Mouse (Mus musculus) heart, embryonic 16.5 days (tissue): ENCODE data around the gene Ccdc177. TPM values are rescaled to one million over a fixed set of nuclear protein-coding genes. Genes with fewer than 3 reads are reported as not detected.

ENCODE experiments used
- ATAC-seq: fragments of 200-750 bp; cut with Nextera tagmentation; replicated peaks from 2 replicates; pipeline ENCODE4 v1.8.0; 2017; ENCODE audit warnings: moderate number of reproducible peaks; ENCODE audit not compliant: insufficient read depth, low FRiP score; ENCODE audit errors: extremely low read depth
- H3K27ac ChIP-seq: fragments of 300-500 bp; sonication (generic); 2 replicates; pipeline ENCODE4 v1.5.1; 2014; ENCODE audit warnings: mild to moderate bottlenecking, low read length, control low read depth, moderate library complexity
- H3K27me3 ChIP-seq: fragments of 300-500 bp; sonication (generic); 2 replicates; pipeline ENCODE4 v1.6.1; 2014; ENCODE audit warnings: low read length, mixed read lengths; ENCODE audit not compliant: control insufficient read depth, insufficient read depth
- H3K36me3 ChIP-seq: fragments of 300-500 bp; sonication (generic); 2 replicates; pipeline ENCODE4 v1.6.1; 2014; ENCODE audit not compliant: control insufficient read depth, insufficient read depth
- H3K4me1 ChIP-seq: fragments of 300-500 bp; sonication (generic); 2 replicates; pipeline ENCODE4 v1.6.1; 2014; ENCODE audit warnings: low read length, mixed read lengths; ENCODE audit not compliant: control insufficient read depth, insufficient read depth
- H3K4me2 ChIP-seq: fragments of 300-500 bp; sonication (generic); 2 replicates; pipeline ENCODE4 v1.6.1; 2014; ENCODE audit warnings: low read depth, mild to moderate bottlenecking, control low read depth, low read length
- H3K4me3 ChIP-seq: fragments of 300-500 bp; sonication (generic); 2 replicates; pipeline ENCODE4 v1.5.1; 2014; ENCODE audit warnings: mild to moderate bottlenecking, control low read depth, low read length
- H3K9ac ChIP-seq: fragments of 300-500 bp; sonication (generic); 2 replicates; pipeline ENCODE4 v1.6.1; 2014; ENCODE audit warnings: low read length, control low read depth
- H3K9me3 ChIP-seq: fragments of 300-500 bp; sonication (generic); replicated peaks from 2 replicates; pipeline ENCODE4 v1.6.1; 2016; ENCODE audit warnings: low read length; ENCODE audit not compliant: control insufficient read depth
- WGBS: fragments of 180-500 bp; shearing (Covaris S2); extraction: QIAGEN DNeasy Blood & Tissue Kit; methylation state at CpG from one replicate; pipeline ENCODE4 v1.1.7; 2014; 5-methylcytosine and 5-hydroxymethylcytosine counted together
- polyA plus RNA-seq: library from polyadenylated mRNA; unstranded; fragments of >200 nt; fragmentation: Nextera tagmentation; extraction: Ambion mirVana; gene quantifications from 2 replicates; pipeline ENCODE4 v1.2.1, GENCODE M21; 2015

The Ccdc177 gene
- polyA plus RNA-seq, 1 experiment from 2014 or later: not detected

DNA sequence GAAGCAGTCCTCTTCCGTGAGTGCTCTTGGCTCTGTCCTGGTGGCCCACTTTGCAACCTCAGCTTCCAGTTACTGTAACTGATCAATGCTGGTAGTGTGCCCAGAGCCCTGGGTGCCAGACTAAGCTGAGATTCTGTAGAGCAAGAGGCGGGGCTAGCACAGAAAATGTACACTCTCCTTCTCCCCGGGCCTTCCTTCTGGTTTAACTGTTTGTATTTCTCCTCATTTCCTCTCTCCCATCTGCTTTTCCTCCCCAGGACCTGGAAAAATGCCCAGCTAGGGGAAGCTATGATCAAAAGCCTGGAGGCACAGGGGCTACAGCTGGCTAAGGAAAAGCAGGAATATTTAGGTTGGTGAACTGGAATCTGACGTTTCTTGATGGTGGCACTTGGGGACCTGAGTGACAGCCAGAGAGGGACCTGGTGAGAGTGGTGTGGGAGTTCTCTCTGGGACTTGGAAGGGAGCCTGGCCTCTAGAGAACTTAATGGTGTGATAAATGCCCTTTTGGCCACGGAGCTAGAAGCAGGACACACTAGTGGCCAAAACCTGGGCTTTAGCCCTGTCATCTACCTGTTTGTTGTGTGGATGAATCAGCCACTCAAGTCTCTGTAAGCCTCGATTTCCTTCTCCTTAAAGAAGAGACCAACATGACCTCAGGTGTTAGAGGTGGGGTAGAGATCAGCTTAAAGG lies 53.4 kb downstream of the Ccdc177 start:
- Histone ChIP-seq H3K4me1 (0 out of 2 replicates have a peak, but pooled peaks cover 8% of the 10 kb centered on the region), H3K36me3 (no peaks in the 10 kb centered on the region), H3K9ac (no peak overlapping the region), H3K27me3 (no peaks in the 10 kb centered on the region), H3K27ac (no peak overlapping the region), H3K9me3 (no peaks in the 10 kb centered on the region), H3K4me3 (no peak overlapping the region), H3K4me2 (no peak overlapping the region)
- no peak for ATAC-seq
- WGBS: 29% methylated on average over 6 of the region's 6 CpGs

DNA sequence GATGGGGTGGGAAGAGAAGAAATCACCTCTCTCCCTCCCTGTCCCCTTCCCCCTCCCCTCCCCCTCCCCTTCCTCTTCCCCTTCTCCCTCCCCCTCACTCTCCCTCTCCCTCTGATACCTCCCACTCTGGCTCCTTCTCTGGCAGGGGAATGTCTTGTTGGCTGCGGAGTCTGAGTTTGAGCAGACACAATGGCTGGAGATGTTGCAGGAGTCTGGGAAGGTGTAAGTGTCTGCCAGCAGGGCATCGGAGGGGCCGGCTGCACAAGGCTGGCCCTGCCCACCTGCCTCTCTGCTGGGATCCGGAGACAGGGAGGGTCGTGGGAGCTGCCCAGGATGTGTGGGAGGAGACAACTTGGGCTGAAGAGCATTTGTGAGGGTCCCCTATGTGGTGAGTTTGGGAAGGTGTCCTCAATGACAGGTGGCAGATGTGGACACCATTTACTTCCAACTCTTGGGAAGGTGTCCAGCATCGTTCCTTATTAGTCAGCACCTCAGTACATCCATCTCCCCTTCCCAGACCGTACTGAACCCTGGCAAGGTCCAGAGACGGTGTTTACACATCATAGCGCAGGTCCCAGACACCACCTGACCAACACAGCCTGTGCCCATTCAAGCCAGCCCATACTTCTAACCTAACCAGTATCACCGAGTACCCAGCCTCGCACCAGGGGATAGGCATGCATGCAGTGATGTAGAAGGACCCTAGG lies 54.1 kb downstream of the Ccdc177 start:
- H3K4me1 ChIP-seq: peaks cover 10% of the 10 kb centered on the region; the same call in 1 of the 2 replicates
- no peak overlapping the region for H3K27ac ChIP-seq
- H3K4me3 ChIP-seq: no peak overlapping the region
- no peak overlapping the region for H3K9ac ChIP-seq
- WGBS: 45% methylated on average over 11 of the region's 11 CpGs
- H3K36me3 ChIP-seq: no peaks in the 10 kb centered on the region
- no peak for ATAC-seq
- H3K4me2 ChIP-seq: no peak overlapping the region
- H3K9me3 ChIP-seq: no peaks in the 10 kb centered on the region
- H3K27me3 ChIP-seq: no peaks in the 10 kb centered on the region

Other genes with a start within 250 kb of the Ccdc177 start
- 6.0 and 6.6 TPM in 2 replicates for gene Galnt16, start 242.4 kb downstream of the Ccdc177 start, polyA plus RNA-seq
- gene Slc39a9, start 116.8 kb downstream of the Ccdc177 start, polyA plus RNA-seq: 17.5 and 17.6 TPM in 2 replicates
- gene Erh, start 116.3 kb downstream of the Ccdc177 start, polyA plus RNA-seq: 157 and 171 TPM in 2 replicates
- gene Plekhd1, start 68.1 kb downstream of the Ccdc177 start, polyA plus RNA-seq: 0.28 and 0.65 TPM in 2 replicates
- gene Susd6, start 29.8 kb upstream of the Ccdc177 start, polyA plus RNA-seq: 18.1 and 19.4 TPM in 2 replicates
- gene Srsf5, start 184.8 kb upstream of the Ccdc177 start, polyA plus RNA-seq: 318 and 345 TPM in 2 replicates
- 0.35 and 0.41 TPM in 2 replicates for gene Slc10a1, start 208.0 kb upstream of the Ccdc177 start, polyA plus RNA-seq